Mouse (Mus musculus): ENCODE measurements around the gene Hhat.

GRCm38 (mm10) chr1:192587451-192587850 is 183.6 kb downstream of the Hhat start:
- TF ChIP-seq CTCF (IDR thresholded peaks at IDR 0.05; ENCODE audit: insufficient read depth, low read depth, low read length) (no peak), POLR2A (IDR thresholded peaks at IDR 0.05; ENCODE audit: insufficient read depth, low read depth, low read length) (no peak)

Data from olfactory bulb, adult 2 months (tissue).